Mouse (Mus musculus) embryonic facial prominence, embryonic 13.5 days (tissue): ENCODE data around the gene Pld1. TPM values are rescaled to one million over a fixed set of nuclear protein-coding genes. Genes with fewer than 3 reads are reported as not detected.

Experiments used
- ATAC-seq: fragments of 200-750 bp; cut with Nextera tagmentation; 2 replicates; pipeline ENCODE4 v1.8.0; 2017; ENCODE audit warnings: low read depth; ENCODE audit not compliant: insufficient number of reproducible peaks, insufficient read depth, low FRiP score, low TSS enrichment
- H3K27ac ChIP-seq: fragments of 300-500 bp; sonication (generic); 2 replicates; pipeline ENCODE4 v1.5.1; 2015; ENCODE audit warnings: moderate library complexity, mild to moderate bottlenecking, inconsistent platforms
- H3K27me3 ChIP-seq: fragments of 300-500 bp; sonication (generic); 2 replicates; pipeline ENCODE4 v1.6.1; 2015; ENCODE audit warnings: mild to moderate bottlenecking, inconsistent platforms
- H3K36me3 ChIP-seq: fragments of 300-500 bp; sonication (generic); 2 replicates; pipeline ENCODE4 v1.6.1; 2015; ENCODE audit warnings: mild to moderate bottlenecking, inconsistent platforms
- H3K4me1 ChIP-seq: fragments of 300-500 bp; sonication (generic); 2 replicates; pipeline ENCODE4 v1.6.1; 2015; ENCODE audit warnings: inconsistent platforms
- H3K4me2 ChIP-seq: fragments of 300-500 bp; sonication (generic); 2 replicates; pipeline ENCODE4 v1.6.1; 2015; ENCODE audit warnings: moderate library complexity, mild to moderate bottlenecking, inconsistent platforms
- H3K4me3 ChIP-seq: fragments of 300-500 bp; sonication (generic); 2 replicates; pipeline ENCODE4 v1.5.1; 2015; ENCODE audit warnings: mild to moderate bottlenecking, inconsistent platforms
- H3K9ac ChIP-seq: fragments of 300-500 bp; sonication (generic); 2 replicates; pipeline ENCODE4 v1.6.1; 2015; ENCODE audit warnings: mild to moderate bottlenecking, inconsistent platforms
- H3K9me3 ChIP-seq: fragments of 300-500 bp; sonication (generic); 2 replicates; pipeline ENCODE4 v1.6.1; 2016; ENCODE audit warnings: inconsistent platforms
- WGBS: fragments of 180-500 bp; shearing (Covaris S2); methylation state at CpG from one replicate; pipeline ENCODE4 v1.1.7; 2015; ENCODE audit warnings: mixed read lengths; 5-methylcytosine and 5-hydroxymethylcytosine counted together
- polyA plus RNA-seq: library from polyadenylated mRNA; unstranded; fragments of >200 nt; fragmentation: Nextera tagmentation; extraction: Ambion mirVana; gene quantifications from 2 replicates; pipeline ENCODE4 v1.2.1, GENCODE M21; 2015

The Pld1 gene
- polyA plus RNA-seq, 1 experiment from 2014 or later: 4.6 TPM

DNA sequence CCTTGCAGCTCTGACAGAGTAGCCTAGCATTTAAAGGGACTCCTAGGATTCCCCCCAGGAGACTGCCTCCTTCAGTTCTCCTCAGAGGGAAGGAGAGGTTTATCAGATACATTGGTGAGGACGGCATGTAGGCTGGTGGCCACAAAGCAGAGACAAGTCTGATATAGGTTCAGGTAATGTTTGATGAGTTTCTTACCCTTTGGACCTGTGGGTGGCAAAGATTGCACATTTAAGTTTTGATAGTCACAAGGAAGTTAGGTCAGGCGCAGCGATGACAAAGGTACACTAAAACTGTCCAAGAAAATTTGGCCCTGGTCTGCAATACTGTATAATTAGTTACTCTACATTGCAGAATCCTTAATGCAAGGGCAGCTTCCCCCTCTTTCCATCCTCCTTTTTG lies 95.4 kb downstream of the Pld1 start:
- Histone ChIP-seq H3K9ac (no peak overlapping the region), H3K4me2 (no peak overlapping the region), H3K36me3 (no peaks in the 10 kb centered on the region), H3K4me1 (peaks cover 8% of the 10 kb centered on the region), H3K27me3 (no peaks in the 10 kb centered on the region), H3K27ac (no peak overlapping the region), H3K4me3 (no peak overlapping the region), H3K9me3 (no peaks in the 10 kb centered on the region)
- 95% methylated on average over 3 of the region's 3 CpGs for WGBS
- no peak for ATAC-seq

- H3K4me1 ChIP-seq: peaks cover 8% of the 10 kb centered on the region
- no peaks in the 10 kb centered on the region for H3K36me3 ChIP-seq
- no peak overlapping the region for H3K27ac ChIP-seq
- no peak for ATAC-seq
- no peak overlapping the region for H3K4me3 ChIP-seq
- H3K4me2 ChIP-seq: no peak overlapping the region
- WGBS: 76% methylated on average over 5 of the region's 5 CpGs
- H3K27me3 ChIP-seq: no peaks in the 10 kb centered on the region
- H3K9me3 ChIP-seq: no peaks in the 10 kb centered on the region
- H3K9ac ChIP-seq: no peak overlapping the region
These were observed 96.3 kb downstream of the Pld1 start for GRCm38 (mm10) chr3:28034707-28035333.

GRCm38 (mm10) chr3:28037320-28037932 lies 98.9 kb downstream of the Pld1 start:
- Histone ChIP-seq H3K4me1 (no peaks in the 10 kb centered on the region), H3K27ac (no peak overlapping the region), H3K27me3 (no peaks in the 10 kb centered on the region), H3K36me3 (peaks cover 5% of the 10 kb centered on the region; the same call in 1 of the 2 replicates), H3K9me3 (no peaks in the 10 kb centered on the region), H3K4me2 (no peak overlapping the region), H3K4me3 (no peak overlapping the region), H3K9ac (no peak overlapping the region)
- no peak for ATAC-seq
- 56% methylated on average over 8 of the region's 8 CpGs for WGBS

- Histone ChIP-seq H3K36me3 (peaks cover 6% of the 10 kb centered on the region; the same call in 1 of the 2 replicates), H3K9ac (no peak overlapping the region), H3K4me3 (no peak overlapping the region), H3K4me2 (no peak overlapping the region), H3K27me3 (no peaks in the 10 kb centered on the region), H3K27ac (no peak overlapping the region), H3K4me1 (no peaks in the 10 kb centered on the region), H3K9me3 (no peaks in the 10 kb centered on the region)
- 18% methylated on average over 2 of the region's 2 CpGs for WGBS
- ATAC-seq: no peak
These were observed 99.6 kb downstream of the Pld1 start for GRCm38 (mm10) chr3:28038106-28038505.

- no peak overlapping the region for H3K4me2 ChIP-seq
- no peak for ATAC-seq
- H3K9ac ChIP-seq: no peak overlapping the region
- H3K27me3 ChIP-seq: no peaks in the 10 kb centered on the region
- no peaks in the 10 kb centered on the region for H3K9me3 ChIP-seq
- no peak overlapping the region for H3K4me3 ChIP-seq
- H3K27ac ChIP-seq: no peak overlapping the region
- H3K4me1 ChIP-seq: no peaks in the 10 kb centered on the region
- H3K36me3 ChIP-seq: peaks cover 6% of the 10 kb centered on the region; the same call in 1 of the 2 replicates
- WGBS: 25% methylated on average over 1 of the region's 1 CpGs
These were observed 101.3 kb downstream of the Pld1 start for GRCm38 (mm10) chr3:28039760-28040159.

GRCm38 (mm10) chr3:28041236-28041635 lies 102.7 kb downstream of the Pld1 start:
- no peak overlapping the region for H3K27ac ChIP-seq
- H3K27me3 ChIP-seq: no peaks in the 10 kb centered on the region
- peaks cover 6% of the 10 kb centered on the region; the same call in 1 of the 2 replicates for H3K36me3 ChIP-seq
- no peaks in the 10 kb centered on the region for H3K4me1 ChIP-seq
- 86% methylated on average over 8 of the region's 8 CpGs for WGBS
- no peak overlapping the region for H3K9ac ChIP-seq
- no peak overlapping the region for H3K4me3 ChIP-seq
- no peak overlapping the region for H3K4me2 ChIP-seq
- H3K9me3 ChIP-seq: no peaks in the 10 kb centered on the region
- ATAC-seq: no peak

DNA sequence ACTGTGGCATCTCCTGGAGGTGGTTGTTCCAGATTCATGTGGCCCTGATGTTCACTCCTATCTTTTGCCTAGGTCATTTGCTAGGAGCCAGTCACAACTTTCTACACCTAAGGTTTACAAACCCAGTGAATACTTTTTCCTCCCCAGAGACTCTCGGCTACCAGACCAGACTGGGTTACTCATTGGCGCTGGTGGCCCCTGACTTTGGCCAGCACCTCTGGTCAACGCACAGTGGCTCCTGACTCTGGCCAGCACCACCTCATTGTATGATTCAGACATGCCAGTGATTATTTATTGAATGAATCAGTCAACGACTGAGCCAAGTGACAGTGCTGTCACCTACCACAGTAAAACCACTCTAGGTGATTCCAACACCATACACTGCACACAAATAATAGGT lies 103.9 kb downstream of the Pld1 start:
- no peaks in the 10 kb centered on the region for H3K27me3 ChIP-seq
- no peaks in the 10 kb centered on the region for H3K4me1 ChIP-seq
- no peak overlapping the region for H3K9ac ChIP-seq
- H3K4me3 ChIP-seq: no peak overlapping the region
- no peak overlapping the region for H3K4me2 ChIP-seq
- no peak for ATAC-seq
- H3K9me3 ChIP-seq: no peaks in the 10 kb centered on the region
- WGBS: 96% methylated on average over 4 of the region's 4 CpGs
- peaks cover 6% of the 10 kb centered on the region; the same call in 1 of the 2 replicates for H3K36me3 ChIP-seq
- no peak overlapping the region for H3K27ac ChIP-seq

DNA sequence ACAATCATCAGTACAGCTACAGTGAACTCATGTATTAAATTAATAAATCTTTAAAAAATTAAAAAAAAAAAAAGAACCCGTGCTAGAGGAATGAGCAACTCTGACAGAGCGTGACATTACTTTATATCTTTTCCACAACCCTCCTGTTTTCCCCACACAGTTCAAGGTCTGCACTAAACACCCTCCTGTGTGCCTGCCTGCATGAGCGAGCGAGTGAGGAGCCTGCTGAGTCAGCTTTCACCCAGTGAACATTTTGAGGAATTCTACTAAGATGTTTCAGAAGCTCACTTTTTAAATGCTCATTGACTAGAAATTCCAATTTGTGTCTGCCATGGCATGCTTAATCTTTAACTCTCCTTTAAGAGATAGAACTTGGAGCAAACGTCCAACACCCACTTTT lies 109.1 kb downstream of the Pld1 start:
- 80% methylated on average over 5 of the region's 5 CpGs for WGBS
- no peak overlapping the region for H3K9ac ChIP-seq
- no peaks in the 10 kb centered on the region for H3K4me1 ChIP-seq
- H3K4me3 ChIP-seq: no peak overlapping the region
- H3K36me3 ChIP-seq: no peaks in the 10 kb centered on the region
- H3K4me2 ChIP-seq: no peak overlapping the region
- no peaks in the 10 kb centered on the region for H3K9me3 ChIP-seq
- H3K27me3 ChIP-seq: no peaks in the 10 kb centered on the region
- no peak for ATAC-seq
- H3K27ac ChIP-seq: no peak overlapping the region

DNA sequence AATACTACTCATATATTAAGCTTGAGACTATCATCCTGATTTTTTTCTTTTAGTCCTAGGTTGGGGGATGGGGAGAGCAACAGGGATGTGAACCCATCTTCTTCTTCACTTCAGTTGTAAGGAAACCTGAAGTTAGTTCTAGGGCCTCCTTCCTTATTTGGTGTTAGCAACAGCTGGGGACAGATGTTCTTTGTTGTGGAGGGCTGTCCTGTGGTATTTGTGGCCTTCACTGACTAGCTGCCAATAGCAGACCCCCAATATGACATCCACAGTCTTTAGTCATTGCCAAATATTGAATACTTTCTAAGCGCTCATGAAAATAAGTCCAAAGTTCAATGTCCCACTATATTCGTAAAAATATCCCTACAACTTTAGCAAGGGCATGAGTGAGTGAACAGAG lies 111.0 kb downstream of the Pld1 start:
- no peak overlapping the region for H3K4me3 ChIP-seq
- no peaks in the 10 kb centered on the region for H3K9me3 ChIP-seq
- no peaks in the 10 kb centered on the region for H3K27me3 ChIP-seq
- H3K4me1 ChIP-seq: no peaks in the 10 kb centered on the region
- no peak overlapping the region for H3K4me2 ChIP-seq
- H3K36me3 ChIP-seq: no peaks in the 10 kb centered on the region
- 94% methylated on average over 2 of the region's 2 CpGs for WGBS
- H3K9ac ChIP-seq: no peak overlapping the region
- H3K27ac ChIP-seq: no peak overlapping the region
- no peak for ATAC-seq

- no peak for ATAC-seq
- H3K27me3 ChIP-seq: no peaks in the 10 kb centered on the region
- no peak overlapping the region for H3K9ac ChIP-seq
- H3K36me3 ChIP-seq: no peaks in the 10 kb centered on the region
- no peaks in the 10 kb centered on the region for H3K9me3 ChIP-seq
- no peaks in the 10 kb centered on the region for H3K4me1 ChIP-seq
- H3K4me2 ChIP-seq: no peak overlapping the region
- no peak overlapping the region for H3K27ac ChIP-seq
- H3K4me3 ChIP-seq: no peak overlapping the region
- 84% methylated on average over 4 of the region's 4 CpGs for WGBS
These were observed 114.6 kb downstream of the Pld1 start for GRCm38 (mm10) chr3:28053076-28053475.

DNA sequence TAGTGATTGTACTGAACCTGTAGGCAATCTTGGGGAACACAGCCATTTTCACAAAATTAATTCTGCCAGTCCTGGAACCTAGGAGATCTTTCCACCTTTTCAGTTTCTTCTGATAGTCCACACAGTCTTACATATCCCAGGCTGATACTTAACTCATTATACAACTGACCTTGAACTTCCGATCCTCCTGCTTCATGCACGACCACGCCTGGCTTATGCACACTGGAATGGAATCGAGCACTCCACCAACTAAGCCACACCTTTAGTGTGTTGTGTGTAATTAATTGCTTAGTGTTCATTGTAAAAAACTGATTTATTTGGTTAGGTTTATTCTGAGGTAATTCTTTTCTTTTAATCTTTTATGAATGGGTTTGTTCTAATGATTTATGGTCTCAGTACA lies 122.2 kb downstream of the Pld1 start:
- no peak for ATAC-seq
- H3K9ac ChIP-seq: no peak overlapping the region
- H3K4me1 ChIP-seq: no peaks in the 10 kb centered on the region
- H3K4me3 ChIP-seq: no peak overlapping the region
- no peak overlapping the region for H3K27ac ChIP-seq
- no peaks in the 10 kb centered on the region for H3K9me3 ChIP-seq
- 83% methylated on average over 4 of the region's 4 CpGs for WGBS
- no peak overlapping the region for H3K4me2 ChIP-seq
- H3K36me3 ChIP-seq: no peaks in the 10 kb centered on the region
- no peaks in the 10 kb centered on the region for H3K27me3 ChIP-seq

- H3K9me3 ChIP-seq: no peaks in the 10 kb centered on the region
- H3K27ac ChIP-seq: no peak overlapping the region
- no peak for ATAC-seq
- H3K4me2 ChIP-seq: no peak overlapping the region
- H3K4me1 ChIP-seq: no peaks in the 10 kb centered on the region
- H3K27me3 ChIP-seq: no peaks in the 10 kb centered on the region
- no peak overlapping the region for H3K4me3 ChIP-seq
- H3K36me3 ChIP-seq: no peaks in the 10 kb centered on the region
- H3K9ac ChIP-seq: no peak overlapping the region
These were observed 122.7 kb downstream of the Pld1 start for GRCm38 (mm10) chr3:28061155-28061554.
